Mouse (Mus musculus) left cerebral cortex, adult 2 months (tissue): ENCODE data around the gene Zfp598. TPM values are rescaled to one million over a fixed set of nuclear protein-coding genes. Genes with fewer than 3 reads are reported as not detected.
A peak's percentile ranks its signal among the peaks of the same experiment; 100 is the strongest.

Experiments used
- DNase-seq, 2 experiments: peaks; one replicate each; pipeline ENCODE4 v3.0.0; 2021 to 2022; ENCODE audit warnings: low spot score in 2 of 2, mixed read lengths in 1 of 2; ENCODE audit errors: extremely low spot score in 1 of 2
- H3K27ac ChIP-seq: fragments of 200-600 bp; 2 replicates; pipeline ENCODE4 v1.8.1; 2022
- H3K4me3 ChIP-seq: fragments of 200-600 bp; 2 replicates; pipeline ENCODE4 v1.8.1; 2022
- CTCF ChIP-seq: fragments of 200-600 bp; IDR thresholded peaks from 2 replicates; pipeline ENCODE4 v1.8.1; 2022; ENCODE audit warnings: antibody characterized with exemption, mild to moderate bottlenecking, moderate library complexity
- intact Hi-C: fragments of 180-260 bp; cut with DNase I; formaldehyde crosslinking; loops from one replicate; pipeline ENCODE4 v1.15.1; 2025
- total RNA-seq, 2 experiments: library from RNA; stranded (reverse); gene quantifications; 2 replicates each; pipeline ENCODE4 v1.2.3; 2021

The Zfp598 gene
- total RNA-seq, 2 experiments from 2014 or later, result 41.6 to 49.0 TPM

DNA sequence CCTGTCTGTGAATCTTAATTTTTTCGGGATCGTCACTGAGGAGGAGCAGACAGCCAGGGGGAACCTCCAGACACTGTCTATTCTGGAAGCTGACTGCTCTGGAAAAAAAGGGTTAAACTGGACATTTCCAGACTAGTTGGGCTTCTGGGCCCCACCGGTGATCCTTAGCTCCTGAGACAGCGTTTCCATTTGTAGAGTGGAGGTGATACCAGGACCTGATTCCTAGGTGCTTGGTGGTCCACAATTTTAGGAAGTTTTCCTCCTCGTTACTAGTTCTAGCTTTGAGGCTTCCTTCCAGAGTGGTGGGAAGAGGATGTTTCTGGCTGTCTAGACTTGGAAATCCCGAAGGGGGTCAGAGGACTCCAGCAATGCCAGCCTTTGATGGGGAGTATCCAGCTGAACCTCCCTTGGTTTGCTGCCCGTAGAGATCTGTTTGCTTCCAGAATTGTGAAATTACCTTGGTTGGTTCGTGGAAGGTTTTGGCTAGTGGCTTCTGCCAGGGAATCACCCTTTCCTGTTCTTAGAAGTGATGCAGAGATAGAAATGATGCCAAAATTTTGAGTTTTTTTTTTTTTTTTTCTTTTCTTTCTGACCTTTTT, 858 bp downstream of the Zfp598 start:
- DNase-seq, result no peak
- H3K27ac ChIP-seq, result peak overlapping the region; percentile 86
- no peak for TF ChIP-seq CTCF
- intact Hi-C loops, result no loop called here
- H3K4me3 ChIP-seq, result peak overlapping the region; percentile 90

DNA sequence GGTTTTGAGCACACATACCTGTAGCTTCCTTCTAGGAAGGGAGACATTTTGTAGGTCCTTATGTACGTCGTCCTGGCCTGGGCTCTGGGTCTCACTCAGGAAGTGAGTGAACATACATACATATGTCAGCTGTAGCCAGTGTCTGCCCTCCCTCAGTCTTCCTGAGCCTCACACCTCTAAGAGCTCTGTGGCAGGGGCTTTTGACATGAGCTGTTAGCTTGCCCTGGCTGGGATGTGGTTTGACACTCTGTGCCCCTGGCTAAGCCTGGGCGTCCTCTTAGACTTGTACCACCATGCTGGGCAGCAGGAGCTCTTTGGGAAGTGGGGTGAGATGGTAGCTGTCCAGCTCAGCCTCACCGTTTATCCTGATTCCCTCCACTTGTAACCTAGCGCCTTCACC, 1.9 kb downstream of the Zfp598 start:
- no peak for TF ChIP-seq CTCF
- intact Hi-C loops, result no loop called here
- H3K27ac ChIP-seq, result no peak overlapping the region
- no peak for DNase-seq
- H3K4me3 ChIP-seq, result 0 out of 2 replicates have a peak overlapping the region, but pooled peaks have one; percentile 6

DNA sequence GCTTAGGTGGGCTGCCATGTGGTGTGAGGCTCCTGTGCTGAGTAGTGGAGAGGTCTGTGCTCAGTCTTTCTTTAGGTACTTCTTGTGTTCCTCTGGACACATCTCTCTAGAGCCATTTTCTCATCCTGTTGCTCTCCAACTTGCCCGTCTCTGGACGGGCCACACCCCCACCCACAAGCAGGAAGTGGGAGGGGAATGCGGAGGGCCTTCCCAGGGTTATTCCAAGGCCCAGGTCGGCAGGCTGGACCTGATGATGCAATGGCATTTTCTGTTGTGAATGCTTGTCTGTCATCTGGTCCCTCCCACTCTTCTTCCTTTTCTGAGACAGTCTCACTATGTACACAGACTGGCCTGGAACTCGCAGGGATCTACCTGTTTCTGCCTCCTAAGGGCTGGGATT, 2.7 kb downstream of the Zfp598 start:
- Histone ChIP-seq H3K4me3 (no peak overlapping the region), H3K27ac (no peak overlapping the region)
- no peak for TF ChIP-seq CTCF
- DNase-seq, result no peak
- intact Hi-C loops, result no loop called here

DNA sequence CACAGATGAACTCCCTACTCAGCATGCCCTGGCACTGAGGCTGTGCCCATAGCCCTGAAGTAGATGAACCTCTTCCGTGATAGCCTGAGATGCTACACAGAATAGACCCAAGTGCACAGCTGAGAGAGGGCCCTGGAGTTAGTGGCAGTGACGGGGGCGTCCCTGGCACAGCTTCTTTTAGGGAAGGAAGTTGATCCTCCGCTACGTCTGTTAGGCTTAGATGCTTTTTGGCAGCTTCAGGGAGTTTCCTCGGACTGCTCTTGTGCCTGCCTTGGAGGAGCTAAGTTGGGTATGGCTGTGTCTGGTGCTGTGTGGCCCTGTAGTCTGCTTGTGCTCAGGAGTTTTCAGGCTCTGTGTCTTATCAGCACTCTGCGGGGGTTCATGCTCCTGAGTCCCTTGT, 4.8 kb downstream of the Zfp598 start:
- peak in 1 of 2 experiments; percentile 57 for DNase-seq
- intact Hi-C loops, result no loop called here
- no peak overlapping the region for H3K4me3 ChIP-seq
- H3K27ac ChIP-seq, result no peak overlapping the region
- no peak for TF ChIP-seq CTCF

DNA sequence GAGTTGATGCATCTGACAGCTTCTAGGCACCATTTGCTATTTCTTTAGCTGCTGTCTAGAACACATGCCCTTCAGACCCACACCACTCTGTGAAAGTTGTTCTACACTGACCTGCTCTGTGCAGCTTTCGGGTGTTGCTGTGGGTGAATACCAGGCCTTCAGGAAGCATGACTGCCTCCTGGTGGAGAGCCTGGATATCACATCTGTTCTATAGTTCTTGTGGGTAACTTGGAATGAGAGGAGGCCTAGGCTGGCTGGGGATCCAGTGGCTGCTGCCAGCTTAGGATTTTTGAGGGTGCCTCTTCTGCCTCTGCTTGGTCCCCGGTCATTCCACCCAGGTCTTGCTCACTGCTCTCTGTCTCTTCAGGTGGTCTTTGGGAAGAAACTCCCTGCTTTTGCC, 6.7 kb downstream of the Zfp598 start:
- no peak overlapping the region for H3K4me3 ChIP-seq
- peak; percentile 54 to 56 for DNase-seq
- intact Hi-C loops, result no loop called here
- no peak overlapping the region for H3K27ac ChIP-seq
- TF ChIP-seq CTCF, result peak; percentile 74

DNA sequence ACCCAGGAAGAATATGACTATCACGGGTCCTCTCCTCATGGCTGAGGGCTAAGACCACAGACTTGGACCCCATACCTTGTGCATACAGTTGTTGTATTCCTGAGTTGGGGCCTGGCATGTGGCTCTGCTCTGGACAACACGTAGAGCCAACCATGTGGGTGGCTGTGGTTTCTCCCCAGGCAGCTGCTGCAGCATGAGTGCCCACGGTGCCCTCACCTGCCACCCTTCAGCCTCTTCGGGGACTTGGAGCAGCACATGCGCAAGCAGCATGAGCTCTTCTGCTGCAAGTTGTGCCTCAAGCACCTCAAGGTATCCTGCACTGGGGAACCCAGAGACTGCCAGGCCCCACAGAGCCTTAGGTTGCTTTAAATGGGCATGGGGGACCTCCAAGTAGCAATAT, 7.4 kb downstream of the Zfp598 start:
- no peak for TF ChIP-seq CTCF
- intact Hi-C loops, result no loop called here

DNA sequence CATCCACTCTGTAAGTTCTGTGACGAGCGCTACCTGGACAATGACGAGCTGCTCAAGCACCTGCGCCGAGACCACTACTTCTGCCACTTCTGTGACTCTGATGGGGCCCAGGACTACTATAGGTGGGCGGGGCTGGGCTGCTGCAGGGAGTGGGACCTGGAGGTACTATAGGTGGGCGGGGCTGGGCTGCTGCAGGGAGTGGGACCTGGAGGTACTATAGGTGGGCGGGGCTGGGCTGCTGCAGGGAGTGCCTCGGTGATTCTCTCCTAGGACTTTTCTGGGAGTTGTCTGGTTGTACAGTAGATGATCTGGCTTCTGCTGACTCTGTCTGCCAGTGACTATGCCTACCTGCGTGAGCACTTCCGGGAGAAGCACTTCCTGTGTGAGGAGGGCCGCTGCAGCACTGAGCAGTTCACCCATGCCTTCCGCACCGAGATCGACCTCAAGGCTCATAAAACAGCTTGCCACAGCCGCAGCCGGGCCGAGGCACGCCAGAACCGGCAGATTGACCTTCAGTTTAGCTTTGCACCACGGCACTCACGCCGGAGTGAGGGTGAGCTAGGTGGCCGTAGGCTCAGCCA, 8.1 kb downstream of the Zfp598 start:
- TF ChIP-seq CTCF, result no peak
- Histone ChIP-seq H3K27ac (no peak overlapping the region), H3K4me3 (no peak overlapping the region)
- intact Hi-C loops, result no loop called here
- no peak for DNase-seq

More for the DNA sequence above, 7.4 kb downstream of the Zfp598 start:
- no peak for DNase-seq
- H3K4me3 ChIP-seq, result no peak overlapping the region
- H3K27ac ChIP-seq, result no peak overlapping the region

DNA sequence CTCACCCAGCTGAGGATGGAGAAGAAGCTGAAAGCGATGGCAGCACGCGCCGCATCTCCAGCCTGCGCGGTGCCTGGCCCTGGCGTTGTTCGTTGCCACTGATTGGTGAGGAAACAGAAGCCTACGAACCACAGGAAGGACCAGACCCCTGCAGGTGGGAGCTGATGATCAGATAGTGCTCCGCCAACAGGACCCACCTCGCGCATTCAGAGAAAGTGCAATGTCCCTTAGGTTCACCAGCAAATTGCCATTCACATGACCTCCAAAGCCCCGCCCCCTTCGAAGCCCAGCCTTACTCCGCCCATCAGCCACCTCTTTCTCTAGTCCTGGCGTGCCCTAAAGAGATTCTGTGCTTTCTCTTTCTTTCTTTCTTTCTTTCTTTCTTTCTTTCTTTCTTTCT, 17.0 kb downstream of the Zfp598 start:
- Histone ChIP-seq H3K4me3 (no peak overlapping the region), H3K27ac (no peak overlapping the region)
- intact Hi-C loops, result no loop called here
- TF ChIP-seq CTCF, result no peak
- DNase-seq, result no peak

DNA sequence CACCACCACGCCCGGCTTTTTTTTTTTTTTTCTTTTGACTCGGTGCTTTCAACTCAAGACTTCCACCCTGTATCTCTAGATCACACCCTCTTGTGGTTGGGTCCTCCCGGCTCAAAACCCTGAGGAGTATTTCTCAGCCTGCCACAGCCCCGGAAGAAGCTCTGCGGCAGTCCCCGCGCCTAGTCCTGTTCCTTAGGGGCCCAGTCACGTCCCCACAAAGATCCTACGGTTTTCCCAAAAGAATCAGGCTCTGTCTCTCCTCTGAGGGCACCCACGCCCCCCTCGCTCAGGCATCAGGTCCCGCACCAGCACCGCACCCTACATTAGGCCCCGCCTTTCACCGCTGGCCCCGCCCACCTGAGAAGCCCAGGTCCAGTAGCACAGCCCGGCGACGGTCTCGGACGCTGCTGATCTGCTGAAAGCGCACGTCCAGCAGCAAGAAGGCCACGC, 17.7 kb downstream of the Zfp598 start:
- peak in 1 of 2 experiments; percentile 42 for DNase-seq
- intact Hi-C loops, result no loop called here

DNA sequence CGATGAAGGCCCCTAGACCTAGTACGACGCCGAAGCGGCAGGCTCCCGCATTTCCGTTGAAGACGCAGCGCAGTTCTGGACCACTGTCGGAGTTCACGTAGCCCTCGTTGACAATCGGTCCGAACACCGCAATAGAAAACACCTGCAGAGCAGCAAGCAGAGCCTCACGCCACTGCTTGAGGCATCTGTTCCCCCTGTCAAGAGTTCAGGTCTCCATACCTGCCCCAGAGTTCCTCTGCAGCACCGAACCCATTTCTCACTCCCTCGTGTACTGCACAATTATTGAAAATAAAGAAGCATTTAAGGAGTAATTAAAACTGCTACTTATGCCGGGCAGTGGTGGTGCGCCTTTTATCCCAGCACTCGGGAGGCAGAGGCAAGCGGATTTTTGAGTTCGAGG, 18.1 kb downstream of the Zfp598 start:
- Histone ChIP-seq H3K27ac (no peak overlapping the region), H3K4me3 (peak overlapping the region; percentile 67)
- TF ChIP-seq CTCF, result no peak
- no peak for DNase-seq
- intact Hi-C loops, result no loop called here

More for the DNA sequence above, 17.7 kb downstream of the Zfp598 start:
- H3K27ac ChIP-seq, result no peak overlapping the region
- no peak for TF ChIP-seq CTCF
- peak overlapping the region; percentile 67 for H3K4me3 ChIP-seq

DNA sequence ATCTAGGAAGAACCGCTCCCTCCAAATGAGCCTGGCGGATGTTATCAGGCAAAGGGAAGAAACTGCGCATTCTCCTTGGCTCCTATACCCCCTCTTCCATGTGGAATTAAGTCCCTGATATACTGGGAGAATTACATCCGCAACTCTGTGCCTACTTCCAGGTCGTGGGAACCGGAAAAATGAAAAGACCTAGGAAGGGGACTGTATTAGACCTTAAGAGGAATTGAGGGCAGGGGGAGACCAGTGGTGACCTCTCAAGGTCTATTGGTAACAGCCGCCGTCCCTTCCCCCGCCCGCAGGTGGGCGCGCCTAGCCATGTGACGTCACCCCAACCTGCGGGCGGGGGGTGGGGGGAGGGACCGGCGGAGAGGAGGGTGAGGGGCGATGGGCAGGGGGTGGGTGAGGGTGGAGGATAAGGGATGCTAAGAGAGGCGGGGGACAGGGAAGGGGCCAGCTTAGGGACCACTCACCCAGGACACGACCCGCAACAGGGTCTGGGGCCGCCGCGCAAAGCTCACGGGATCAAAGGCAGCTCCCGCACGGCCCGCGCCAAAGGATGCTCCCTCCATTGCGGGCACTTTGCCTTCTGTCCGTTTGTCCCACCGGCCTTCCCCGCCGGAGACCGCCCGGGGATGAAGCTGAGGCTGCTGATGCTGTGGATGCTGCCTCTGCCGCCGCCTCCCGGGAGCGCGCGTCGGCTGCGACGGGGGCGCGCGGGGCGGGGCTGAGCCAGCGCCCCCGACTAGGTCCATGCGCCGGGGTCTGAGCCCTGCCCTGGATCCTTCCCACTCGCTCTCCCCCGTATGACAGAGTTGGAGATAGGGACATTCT, 20.0 kb downstream of the Zfp598 start, which contains the start of gene Syngr3:
Syngr3 (minus strand) TSS at position 705 of the 831 bp plus-strand sequence.
- intact Hi-C loops, result no loop called here
- H3K4me3 ChIP-seq, result peak within 1 kb of the TSS; percentile 67
- no peak; the same call in 1 of the 2 replicates for TF ChIP-seq CTCF
- DNase-seq, result peak; percentile 59 to 61
- peak within 1 kb of the TSS; percentile 99 for H3K27ac ChIP-seq

DNA sequence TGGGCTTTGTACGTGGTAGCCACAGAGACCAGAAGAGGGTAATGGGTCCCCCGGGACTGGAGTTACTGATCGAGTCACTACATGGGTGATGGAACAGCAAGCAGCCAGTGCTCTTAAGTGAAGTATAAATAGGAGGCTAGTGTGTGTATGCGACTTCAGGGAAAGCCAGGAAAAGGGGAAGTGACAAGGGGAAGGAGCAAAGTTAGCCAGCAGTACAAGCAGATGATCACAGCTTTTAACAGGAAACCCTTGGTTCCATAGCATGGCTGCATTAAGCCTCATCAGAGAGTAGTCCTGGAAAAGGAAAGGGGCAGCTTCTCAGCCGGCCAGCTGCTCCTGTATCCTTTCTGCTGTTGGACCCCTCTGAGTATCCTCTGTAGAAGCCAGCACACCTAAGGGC, 22.9 kb downstream of the Zfp598 start:
- intact Hi-C loops, result no loop called here
- Histone ChIP-seq H3K27ac (no peak overlapping the region), H3K4me3 (no peak overlapping the region)
- no peak for DNase-seq
- no peak for TF ChIP-seq CTCF
